Mouse (Mus musculus) intestine, embryonic 15.5 days (tissue): ENCODE measurements at regions not wholly inside any gene's neighbourhood (a gene's known extent, or its start where the extent isn't known, plus 50 kb on each side); places are given as distances from the start of the nearest gene placed in this dataset.

ENCODE experiments used
- ATAC-seq: fragments of 200-750 bp; cut with Nextera tagmentation; 2 replicates; pipeline ENCODE4 v1.8.0; 2017; ENCODE audit warnings: moderate TSS enrichment, moderate library complexity
- H3K27ac ChIP-seq: fragments of 300-500 bp; sonication (generic); 2 replicates; pipeline ENCODE4 v1.5.1; 2015; ENCODE audit warnings: mild to moderate bottlenecking, inconsistent platforms
- H3K27me3 ChIP-seq: fragments of 300-500 bp; sonication (generic); replicated peaks from 2 replicates; pipeline ENCODE4 v1.6.1; 2015; ENCODE audit warnings: inconsistent platforms
- H3K36me3 ChIP-seq: fragments of 300-500 bp; sonication (generic); 2 replicates; pipeline ENCODE4 v1.6.1; 2015; ENCODE audit warnings: inconsistent platforms
- H3K4me1 ChIP-seq: fragments of 300-500 bp; sonication (generic); replicated peaks from 2 replicates; pipeline ENCODE4 v1.6.1; 2015; ENCODE audit warnings: inconsistent platforms
- H3K4me2 ChIP-seq: fragments of 300-500 bp; sonication (generic); replicated peaks from 2 replicates; pipeline ENCODE4 v1.6.1; 2015; ENCODE audit warnings: mild to moderate bottlenecking, inconsistent platforms
- H3K4me3 ChIP-seq: fragments of 300-500 bp; sonication (generic); replicated peaks from 2 replicates; pipeline ENCODE4 v1.5.1; 2015; ENCODE audit warnings: inconsistent platforms
- H3K9ac ChIP-seq: fragments of 300-500 bp; sonication (generic); 2 replicates; pipeline ENCODE4 v1.6.1; 2015; ENCODE audit warnings: inconsistent platforms
- H3K9me3 ChIP-seq: fragments of 300-500 bp; sonication (generic); 2 replicates; pipeline ENCODE4 v1.6.1; 2016; ENCODE audit warnings: inconsistent platforms
- WGBS: fragments of 180-500 bp; shearing (Covaris S2); methylation state at CpG from one replicate; pipeline ENCODE4 v1.1.7; 2015; 5-methylcytosine and 5-hydroxymethylcytosine counted together

DNA sequence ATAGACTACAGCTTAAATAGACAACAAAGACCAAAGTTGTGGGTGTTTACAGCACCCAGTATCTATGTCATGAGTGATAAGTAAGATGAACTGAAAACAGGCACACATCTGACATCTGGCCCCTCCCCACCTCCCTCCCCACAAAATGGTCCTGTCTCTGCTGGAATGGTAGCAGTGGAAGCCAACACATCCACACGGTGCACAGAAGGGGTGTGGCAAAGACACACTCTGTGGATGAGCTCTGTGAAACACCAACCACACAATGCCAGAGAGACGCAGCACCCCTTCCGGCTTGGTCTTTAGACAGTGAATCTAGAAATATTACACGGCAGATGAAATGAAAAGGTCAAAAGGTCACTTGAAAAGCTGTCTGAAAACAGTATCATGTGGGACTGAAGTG is 85.6 kb downstream of the Fgf18 start:
- no peak for ATAC-seq
- no peaks in the 10 kb centered on the region for H3K9me3 ChIP-seq
- no peak overlapping the region for H3K4me3 ChIP-seq
- H3K27me3 ChIP-seq: no peaks in the 10 kb centered on the region
- H3K9ac ChIP-seq: no peak overlapping the region
- no peaks in the 10 kb centered on the region for H3K4me1 ChIP-seq
- H3K4me2 ChIP-seq: no peak overlapping the region
- WGBS: 80% methylated on average over 4 of the region's 4 CpGs
- no peaks in the 10 kb centered on the region for H3K36me3 ChIP-seq
- no peak overlapping the region for H3K27ac ChIP-seq

DNA sequence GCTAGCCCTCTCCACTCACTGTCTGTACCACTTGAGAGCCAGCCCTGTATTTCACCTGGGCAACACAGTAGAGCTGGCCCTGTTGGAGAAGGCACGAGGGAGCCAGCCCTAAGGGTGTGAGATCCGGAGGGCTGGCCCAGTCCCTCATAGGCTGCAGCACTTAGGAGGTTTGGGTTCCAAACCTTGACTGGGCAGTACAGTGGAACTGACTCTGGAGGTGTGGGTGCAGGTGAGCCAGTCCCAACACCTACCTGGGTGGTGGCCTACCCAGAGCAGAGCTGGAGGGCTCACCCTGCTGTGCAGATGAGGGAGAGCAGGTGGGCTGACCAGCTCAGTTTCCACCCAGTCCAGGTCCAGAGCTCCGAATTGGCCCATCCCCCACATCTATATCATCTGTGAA is 86.8 kb downstream of the Fgf18 start:
- 58% methylated on average over 3 of the region's 3 CpGs for WGBS
- Histone ChIP-seq H3K27ac (no peak overlapping the region), H3K9me3 (no peaks in the 10 kb centered on the region), H3K4me2 (no peak overlapping the region), H3K36me3 (no peaks in the 10 kb centered on the region), H3K9ac (no peak overlapping the region), H3K27me3 (no peaks in the 10 kb centered on the region), H3K4me3 (no peak overlapping the region), H3K4me1 (no peaks in the 10 kb centered on the region)
- ATAC-seq: no peak

DNA sequence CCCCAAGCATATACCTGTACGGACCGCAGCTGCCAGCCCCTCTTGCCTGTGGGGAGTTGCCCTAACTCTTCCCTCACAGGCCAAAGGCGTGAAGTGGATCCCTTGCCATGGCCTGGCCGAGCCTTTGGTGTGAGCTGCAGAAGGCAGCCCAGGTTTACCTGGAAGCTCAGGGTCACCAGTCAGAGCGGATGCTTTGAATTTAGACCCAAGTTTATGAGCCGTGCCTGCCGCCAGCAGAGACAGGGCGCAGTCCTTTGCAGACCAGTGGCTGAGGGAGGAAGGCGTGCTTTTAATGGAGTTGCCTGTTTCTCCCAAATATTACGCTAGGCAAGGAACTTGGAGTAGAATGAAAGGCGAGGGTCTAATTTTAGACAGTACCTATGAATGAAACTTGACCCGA is 97.0 kb downstream of the Fgf18 start:
- no peaks in the 10 kb centered on the region for H3K27me3 ChIP-seq
- H3K4me2 ChIP-seq: no peak overlapping the region
- 71% methylated on average over 12 of the region's 12 CpGs for WGBS
- H3K4me1 ChIP-seq: no peaks in the 10 kb centered on the region
- no peak overlapping the region for H3K27ac ChIP-seq
- no peaks in the 10 kb centered on the region for H3K36me3 ChIP-seq
- no peaks in the 10 kb centered on the region for H3K9me3 ChIP-seq
- no peak overlapping the region for H3K4me3 ChIP-seq
- H3K9ac ChIP-seq: no peak overlapping the region
- no peak for ATAC-seq

DNA sequence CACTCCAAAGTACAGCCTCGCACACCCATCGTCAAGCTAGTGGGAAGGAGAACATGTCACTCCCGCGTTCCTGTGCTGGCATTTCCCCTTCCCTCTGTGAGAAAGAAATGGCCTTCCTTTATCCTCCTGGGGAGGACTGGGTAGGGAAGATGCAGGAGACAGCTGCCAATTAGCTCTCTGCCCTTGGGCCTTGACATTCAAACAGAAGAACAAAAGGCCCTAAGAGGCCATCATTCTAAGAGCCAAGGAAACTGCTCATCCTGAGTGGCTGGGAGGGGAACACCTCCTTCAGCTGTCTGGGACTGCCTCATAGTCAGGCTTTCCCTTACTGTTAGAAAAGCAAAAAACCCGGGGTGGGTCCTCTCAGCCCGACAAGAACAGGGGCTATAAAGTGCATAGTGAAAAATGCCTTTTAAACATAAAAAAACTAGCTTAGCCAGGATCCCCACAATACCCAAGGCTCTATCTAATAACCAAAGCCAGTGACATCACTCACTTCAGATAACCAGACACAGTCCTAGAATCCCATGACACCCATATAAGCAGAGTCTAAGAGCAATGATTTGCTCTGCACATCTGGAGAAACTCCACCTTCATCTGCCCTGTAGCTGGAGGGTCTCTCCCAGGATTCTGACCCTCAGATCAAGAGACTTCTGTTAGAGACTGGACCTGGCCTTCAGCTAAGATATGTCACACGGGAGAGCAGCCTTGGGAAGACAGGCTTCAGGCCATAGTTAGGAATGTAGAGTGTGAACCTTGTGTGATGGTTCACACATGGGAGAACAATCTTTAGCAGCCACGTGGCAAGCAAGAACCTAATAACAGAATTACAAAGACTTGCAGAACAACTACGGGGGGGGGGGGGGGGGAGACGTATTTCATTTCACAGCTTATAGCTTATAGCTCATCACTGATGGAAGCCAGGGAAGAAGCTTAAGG is 107.1 kb downstream of the Fgf18 start:
- H3K4me1 ChIP-seq: no peaks in the 10 kb centered on the region
- no peaks in the 10 kb centered on the region for H3K27me3 ChIP-seq
- H3K9me3 ChIP-seq: no peaks in the 10 kb centered on the region
- H3K4me2 ChIP-seq: no peak overlapping the region
- 75% methylated on average over 10 of the region's 10 CpGs for WGBS
- H3K9ac ChIP-seq: no peak overlapping the region
- H3K36me3 ChIP-seq: no peaks in the 10 kb centered on the region
- ATAC-seq: no peak
- H3K4me3 ChIP-seq: no peak overlapping the region
- H3K27ac ChIP-seq: no peak overlapping the region

DNA sequence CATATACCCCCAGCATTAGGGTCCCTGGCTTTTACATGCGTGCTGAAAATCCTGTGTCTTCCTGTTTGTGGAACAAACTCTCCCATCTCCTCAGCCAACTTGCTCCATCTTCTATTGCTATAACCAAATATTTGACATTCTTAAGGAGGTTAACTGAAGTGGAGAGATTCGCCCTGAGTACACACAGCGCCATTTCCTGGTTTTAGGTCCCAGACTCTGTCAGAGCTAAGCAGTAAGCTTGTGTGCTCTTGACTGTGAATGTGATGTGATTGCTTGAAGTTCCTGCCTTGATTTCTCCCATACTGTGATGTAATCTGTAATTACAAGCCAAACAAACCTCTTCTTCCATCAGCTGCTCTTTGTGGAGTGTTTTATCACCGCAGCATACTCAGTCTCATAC is 110.8 kb downstream of the Fgf18 start:
- no peaks in the 10 kb centered on the region for H3K4me1 ChIP-seq
- H3K36me3 ChIP-seq: no peaks in the 10 kb centered on the region
- no peak for ATAC-seq
- no peaks in the 10 kb centered on the region for H3K9me3 ChIP-seq
- no peak overlapping the region for H3K27ac ChIP-seq
- no peak overlapping the region for H3K9ac ChIP-seq
- H3K4me2 ChIP-seq: no peak overlapping the region
- no peak overlapping the region for H3K4me3 ChIP-seq
- H3K27me3 ChIP-seq: no peaks in the 10 kb centered on the region
- 62% methylated on average over 4 of the region's 4 CpGs for WGBS

DNA sequence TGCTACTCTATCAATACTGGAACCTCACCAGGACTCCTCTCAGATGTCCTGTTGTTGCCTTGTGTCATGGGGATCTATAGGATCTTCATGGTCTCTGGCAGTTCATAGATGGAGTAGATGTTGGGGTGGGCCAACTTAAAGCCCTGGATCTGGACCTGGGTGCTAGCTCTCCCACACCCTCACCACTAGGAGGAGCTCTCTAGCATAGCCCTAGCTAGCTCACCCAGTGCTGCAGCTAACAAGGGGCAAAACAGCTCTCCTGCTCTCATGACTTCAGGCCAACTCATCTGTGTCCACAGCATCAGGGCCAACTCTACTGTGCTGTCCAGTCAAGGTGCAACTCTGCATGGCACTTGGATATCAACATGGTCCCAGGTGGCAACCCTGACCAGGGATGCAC is 118.3 kb downstream of the Fgf18 start:
- Histone ChIP-seq H3K36me3 (no peaks in the 10 kb centered on the region), H3K4me2 (no peak overlapping the region), H3K27me3 (no peaks in the 10 kb centered on the region), H3K4me1 (no peaks in the 10 kb centered on the region), H3K9ac (no peak overlapping the region), H3K27ac (no peak overlapping the region), H3K4me3 (no peak overlapping the region), H3K9me3 (no peaks in the 10 kb centered on the region)
- no peak for ATAC-seq

DNA sequence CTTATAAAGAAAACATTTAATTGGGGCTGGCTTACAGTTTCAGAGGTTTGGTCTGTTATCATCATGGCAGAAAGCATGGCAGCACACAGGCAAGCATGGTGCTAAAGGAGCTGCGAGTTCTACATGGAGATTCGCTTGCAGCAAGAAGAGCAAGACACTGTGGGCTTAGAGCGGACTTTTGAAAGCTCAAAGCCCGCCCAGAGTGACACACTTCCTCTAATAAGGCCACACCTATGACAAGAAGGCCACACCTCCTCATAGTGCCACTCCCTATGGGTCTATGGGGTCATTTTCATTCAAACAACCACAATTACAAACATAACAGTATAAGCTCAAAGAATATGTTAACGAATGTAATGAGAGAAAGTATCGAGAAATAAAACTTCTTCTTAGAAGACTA is 120.1 kb downstream of the Fgf18 start:
- H3K4me1 ChIP-seq: no peaks in the 10 kb centered on the region
- H3K4me3 ChIP-seq: no peak overlapping the region
- H3K4me2 ChIP-seq: no peak overlapping the region
- H3K36me3 ChIP-seq: no peaks in the 10 kb centered on the region
- no peaks in the 10 kb centered on the region for H3K27me3 ChIP-seq
- no peak for ATAC-seq
- 97% methylated on average over 6 of the region's 6 CpGs for WGBS
- no peaks in the 10 kb centered on the region for H3K9me3 ChIP-seq
- no peak overlapping the region for H3K27ac ChIP-seq
- no peak overlapping the region for H3K9ac ChIP-seq

DNA sequence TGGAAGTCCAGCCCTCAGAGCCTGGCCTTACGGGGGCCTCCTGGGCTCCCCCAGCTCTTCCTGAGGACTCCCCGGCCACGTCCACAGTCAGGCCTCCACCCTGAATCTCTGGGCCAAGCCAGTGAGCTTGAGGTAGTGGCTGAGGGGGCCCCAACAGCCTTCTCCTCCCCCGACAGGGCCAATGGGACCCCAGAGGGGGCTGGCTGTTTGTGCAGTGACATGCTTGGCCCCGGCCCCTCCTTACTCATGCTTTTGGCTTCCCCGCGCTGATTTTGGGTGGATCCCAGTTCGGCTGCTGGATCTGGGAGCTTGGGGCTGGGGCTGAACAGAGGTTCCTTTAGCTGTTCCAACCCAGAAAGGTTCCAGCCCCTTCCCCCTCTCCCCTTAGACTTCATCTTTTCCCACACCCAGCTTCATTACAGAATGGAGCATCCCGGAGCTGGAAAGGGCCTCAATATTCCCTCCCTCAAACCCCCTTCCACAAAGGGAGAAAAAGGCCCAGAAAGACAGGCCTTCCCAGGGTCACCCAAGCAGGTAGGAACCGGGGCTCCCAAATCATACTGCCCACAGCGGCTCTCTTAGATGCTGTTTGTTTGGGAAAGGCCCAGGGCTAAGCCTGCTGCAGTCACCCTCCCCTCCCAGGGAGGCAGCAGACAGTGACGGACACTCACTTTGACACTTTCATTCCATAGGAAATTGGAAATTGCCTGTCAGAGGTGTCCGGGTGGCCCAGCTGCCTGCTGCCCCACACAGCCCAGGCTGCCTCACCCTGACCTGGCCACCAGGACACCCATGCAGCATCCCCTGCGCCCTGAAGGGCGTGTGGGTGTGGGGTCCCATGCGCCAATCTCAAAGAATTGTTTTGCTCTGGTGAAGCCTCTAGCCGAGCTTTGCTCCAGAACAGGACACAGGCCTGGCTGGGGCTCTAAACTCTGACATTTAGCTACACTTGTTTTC is 133.7 kb downstream of the Fgf18 start:
- no peak overlapping the region for H3K4me2 ChIP-seq
- H3K9me3 ChIP-seq: no peaks in the 10 kb centered on the region
- H3K27me3 ChIP-seq: no peaks in the 10 kb centered on the region
- H3K9ac ChIP-seq: no peak overlapping the region
- WGBS: 73% methylated on average over 17 of the region's 17 CpGs
- no peak overlapping the region for H3K27ac ChIP-seq
- no peak; the same call in 1 of the 2 replicates for ATAC-seq
- H3K36me3 ChIP-seq: no peaks in the 10 kb centered on the region
- H3K4me3 ChIP-seq: no peak overlapping the region
- H3K4me1 ChIP-seq: no peaks in the 10 kb centered on the region

DNA sequence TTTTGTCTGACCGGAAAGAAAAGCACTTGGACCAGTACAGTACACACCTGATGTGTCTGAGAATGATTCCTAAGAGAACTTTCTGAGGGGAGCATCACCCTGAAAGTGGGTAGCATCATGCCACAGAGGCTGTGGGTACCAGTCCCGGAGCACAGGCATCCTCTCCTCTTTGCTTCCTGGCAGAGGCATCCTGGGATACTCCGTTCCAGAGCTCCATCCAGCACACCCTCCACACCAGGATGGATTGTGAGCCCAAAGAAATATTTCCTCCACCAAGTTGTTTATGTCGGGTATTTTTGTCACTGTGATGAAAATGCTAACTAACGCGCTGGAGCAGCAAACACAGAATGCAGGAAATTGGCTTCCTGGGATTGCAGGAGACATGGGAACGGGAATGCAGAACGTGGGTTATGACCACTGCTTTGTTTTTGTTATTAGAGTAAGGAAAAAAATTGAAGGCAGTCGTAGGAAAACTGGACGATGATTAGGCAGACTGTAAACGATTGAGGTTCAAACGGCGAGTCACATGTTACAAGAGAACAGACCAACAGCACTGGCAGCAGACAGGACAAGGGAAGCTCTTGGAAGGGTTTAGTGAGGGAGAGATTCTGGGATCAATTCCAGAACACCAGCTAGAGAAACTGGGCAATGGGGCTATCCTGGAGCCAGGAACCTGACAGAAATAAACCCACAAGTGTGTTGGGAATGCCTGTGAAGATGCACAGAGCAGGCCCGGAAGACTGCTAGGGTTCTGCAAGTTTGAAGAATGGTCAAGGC is 134.6 kb downstream of the Fgf18 start:
- no peak for ATAC-seq
- no peak overlapping the region for H3K4me3 ChIP-seq
- no peaks in the 10 kb centered on the region for H3K4me1 ChIP-seq
- H3K9ac ChIP-seq: no peak overlapping the region
- H3K27ac ChIP-seq: no peak overlapping the region
- H3K4me2 ChIP-seq: no peak overlapping the region
- no peaks in the 10 kb centered on the region for H3K9me3 ChIP-seq
- H3K36me3 ChIP-seq: no peaks in the 10 kb centered on the region
- WGBS: 52% methylated on average over 14 of the region's 14 CpGs
- H3K27me3 ChIP-seq: no peaks in the 10 kb centered on the region

DNA sequence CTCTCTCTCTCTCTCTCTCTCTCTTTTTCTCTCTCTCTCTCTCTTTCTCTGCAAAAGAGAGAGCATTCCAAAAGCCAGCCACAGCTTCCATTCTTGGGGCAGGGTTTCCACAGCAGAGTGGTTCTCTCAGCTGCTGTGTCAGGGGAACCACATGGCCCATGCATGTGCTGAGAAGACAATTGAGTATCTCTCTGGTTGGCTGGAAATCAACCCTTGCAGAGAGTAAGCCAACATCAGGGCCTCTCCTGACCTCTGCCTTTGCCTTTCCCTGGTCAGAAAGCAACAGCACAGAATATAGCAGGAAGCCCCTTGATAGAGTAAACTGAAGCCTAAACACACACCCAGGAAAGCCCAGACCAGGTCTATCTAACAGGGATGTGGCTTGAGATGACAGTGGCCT is 138.6 kb downstream of the Fgf18 start:
- Histone ChIP-seq H3K27ac (no peak overlapping the region), H3K4me3 (no peak overlapping the region), H3K9ac (no peak overlapping the region), H3K4me2 (no peak overlapping the region), H3K4me1 (no peaks in the 10 kb centered on the region), H3K9me3 (no peaks in the 10 kb centered on the region), H3K27me3 (no peaks in the 10 kb centered on the region), H3K36me3 (no peaks in the 10 kb centered on the region)
- ATAC-seq: no peak

DNA sequence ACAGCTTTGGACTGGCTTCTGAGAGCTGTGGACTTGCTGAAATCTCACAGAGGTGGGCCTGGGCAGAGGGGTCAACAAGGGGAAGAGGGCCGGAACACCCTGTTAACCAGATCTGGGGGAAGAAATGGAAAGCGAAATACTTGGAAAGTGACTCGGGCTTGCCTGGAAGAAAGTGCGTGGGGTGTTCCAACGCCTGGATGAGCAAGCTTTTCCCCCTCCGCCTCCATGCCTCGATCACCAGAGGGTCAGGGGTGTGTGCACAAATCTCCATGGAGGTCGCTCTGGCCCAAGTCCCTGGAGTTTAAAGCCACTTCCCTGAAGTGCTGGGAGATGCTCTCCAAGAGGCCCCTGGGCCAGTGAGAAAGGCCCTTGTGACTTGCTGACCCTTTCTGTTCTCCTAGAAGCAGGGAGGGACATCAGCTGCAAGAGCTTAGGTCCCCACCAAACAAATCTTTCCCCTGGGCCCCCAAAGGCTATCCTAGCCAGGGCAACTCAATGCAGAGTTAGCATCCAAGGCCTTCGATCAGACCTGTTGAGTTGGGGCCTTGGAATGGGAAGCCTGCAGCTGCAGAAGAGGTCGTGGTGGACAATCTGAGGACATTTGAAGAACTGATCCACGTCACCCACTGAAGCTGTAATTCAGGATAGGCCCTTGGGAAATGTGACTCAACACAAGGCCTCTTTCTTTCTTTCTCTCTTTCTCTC is 139.2 kb downstream of the Fgf18 start:
- Histone ChIP-seq H3K9me3 (no peaks in the 10 kb centered on the region), H3K4me1 (no peaks in the 10 kb centered on the region), H3K27ac (no peak overlapping the region), H3K27me3 (no peaks in the 10 kb centered on the region), H3K36me3 (no peaks in the 10 kb centered on the region), H3K4me3 (no peak overlapping the region), H3K4me2 (no peak overlapping the region), H3K9ac (no peak overlapping the region)
- ATAC-seq: no peak
- 87% methylated on average over 11 of the region's 11 CpGs for WGBS

DNA sequence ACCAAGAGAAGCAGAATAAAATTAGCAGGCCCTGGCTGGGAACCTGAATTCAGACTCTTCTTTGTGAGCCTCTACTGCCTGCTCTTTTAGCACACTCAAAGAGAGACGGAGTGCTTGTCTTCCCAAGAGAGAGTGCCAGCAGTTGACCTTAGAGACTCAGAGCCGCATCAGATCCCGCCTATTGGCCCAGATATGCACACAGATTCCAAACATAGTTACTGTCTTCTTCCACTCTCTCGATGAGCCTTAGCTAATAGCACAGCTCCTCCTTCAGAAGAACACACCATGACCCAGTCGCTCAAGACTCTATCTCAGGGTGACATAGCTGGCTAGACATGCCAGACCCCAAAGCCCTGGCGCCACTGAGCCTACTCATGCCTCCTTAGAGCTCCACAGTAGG is 139.8 kb downstream of the Fgf18 start:
- H3K36me3 ChIP-seq: no peaks in the 10 kb centered on the region
- H3K9ac ChIP-seq: no peak overlapping the region
- H3K4me3 ChIP-seq: no peak overlapping the region
- ATAC-seq: no peak
- WGBS: 75% methylated on average over 6 of the region's 6 CpGs
- H3K9me3 ChIP-seq: no peaks in the 10 kb centered on the region
- H3K4me1 ChIP-seq: no peaks in the 10 kb centered on the region
- H3K27me3 ChIP-seq: no peaks in the 10 kb centered on the region
- no peak overlapping the region for H3K27ac ChIP-seq
- H3K4me2 ChIP-seq: no peak overlapping the region
